Mouse (Mus musculus) bone marrow, adult 2 months (tissue): ENCODE results near the gene Celf5.

Experiments used
- CTCF ChIP-seq: fragments of 200-500 bp; IDR thresholded peaks from 2 replicates; pipeline ENCODE4 v1.5.1; 2011; ENCODE audit warnings: low read length, control low read depth; ENCODE audit not compliant: control insufficient read depth, insufficient read depth
- POLR2A ChIP-seq: fragments of 200-500 bp; IDR thresholded peaks from 2 replicates; pipeline ENCODE4 v1.6.1; 2011; ENCODE audit warnings: low read depth, mild to moderate bottlenecking, control low read depth, low read length, borderline replicate concordance; ENCODE audit not compliant: control insufficient read depth

DNA sequence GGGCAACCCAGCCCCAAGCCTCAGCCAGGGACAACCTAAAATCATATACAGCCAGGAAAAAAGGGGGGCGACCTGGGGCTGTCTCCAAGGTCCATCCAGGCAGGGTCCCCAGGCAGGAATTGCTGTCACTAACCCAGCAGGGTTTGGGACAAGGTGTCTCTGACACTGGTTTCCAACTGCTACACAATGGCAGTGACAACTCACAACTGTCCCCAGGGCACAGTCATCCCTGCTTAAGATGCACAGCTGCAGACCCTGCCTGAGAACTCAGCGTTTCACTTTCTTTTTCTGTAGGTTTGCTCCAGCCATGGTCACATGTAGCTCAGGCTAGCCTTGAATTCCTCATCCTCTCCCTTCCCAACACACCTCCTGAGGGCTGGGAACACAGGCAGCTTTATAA is 53.4 kb downstream of the Celf5 start:
- TF ChIP-seq CTCF, result no peak
- TF ChIP-seq POLR2A, result no peak
